Mouse (Mus musculus): ENCODE measurements around the gene Lcn12.

The Lcn12 gene

DNA sequence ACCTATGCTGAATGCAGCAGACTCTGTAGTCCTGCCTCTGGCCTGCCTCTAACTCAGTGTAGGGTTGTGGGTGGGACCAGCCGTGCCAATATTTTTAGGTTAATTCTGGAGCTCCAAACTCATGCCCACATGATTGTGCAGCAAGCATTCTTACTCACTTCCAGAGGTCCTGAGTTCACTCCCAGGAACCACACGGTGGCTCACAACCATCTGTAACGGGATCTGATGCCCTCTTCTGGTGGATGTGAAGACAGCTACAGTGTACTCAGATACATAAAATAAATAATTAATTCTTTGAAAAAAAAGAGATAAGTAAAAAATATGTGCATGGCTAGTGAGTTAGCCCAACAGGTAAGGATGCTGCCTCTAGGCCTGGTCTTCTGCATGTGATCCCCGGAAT lies 2.8 kb upstream of the Lcn12 start:
- DNase-seq (ENCODE audit: low read depth) = peak; percentile 87

DNA sequence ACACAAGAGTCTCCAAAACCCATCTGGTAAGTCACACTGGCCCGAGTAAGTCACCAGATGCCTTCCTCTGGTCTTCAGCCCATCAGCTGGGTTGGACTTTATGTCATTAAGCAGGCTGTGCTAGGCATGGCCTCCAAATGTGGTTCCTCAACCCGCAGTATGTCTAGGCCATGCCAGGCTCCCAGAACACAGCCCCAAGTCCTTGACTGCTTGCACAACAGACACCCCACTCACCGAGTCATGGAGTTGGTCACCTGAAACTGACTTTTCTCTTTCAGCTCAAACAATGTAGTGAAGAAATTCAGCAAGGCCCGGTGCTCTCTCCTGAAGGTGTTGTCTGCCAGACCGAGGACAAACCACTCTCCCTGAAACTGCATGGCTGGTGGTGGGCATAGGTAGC lies 723 bp downstream of the Lcn12 start:
- DNase-seq (ENCODE audit: low read depth) = no peak

DNA sequence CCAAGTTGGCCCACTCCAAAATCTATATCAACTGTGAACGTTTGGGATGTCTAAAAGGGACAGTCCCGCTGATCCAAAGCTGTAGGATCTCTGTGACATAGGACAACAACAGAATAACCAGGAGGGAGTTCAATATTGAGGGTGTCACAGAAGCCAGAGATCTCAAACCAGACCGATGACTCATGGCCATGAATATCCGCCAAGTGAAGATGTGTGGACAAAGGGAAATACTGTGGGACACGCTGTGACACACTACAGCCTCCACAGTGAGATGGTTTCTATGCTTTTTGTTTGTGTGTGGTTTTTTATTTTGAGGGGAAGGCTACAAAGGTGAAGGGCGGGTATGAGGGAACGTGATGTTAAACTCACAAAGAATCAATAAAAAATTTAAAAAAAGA lies 5.0 kb downstream of the Lcn12 start:
- peak; percentile 65 for DNase-seq (ENCODE audit: low read depth)

- DNase-seq (ENCODE audit: low read depth) = no peak
Observed at GRCm38 (mm10) chr2:25487965-25488670, 5.6 kb downstream of the Lcn12 start.

DNA sequence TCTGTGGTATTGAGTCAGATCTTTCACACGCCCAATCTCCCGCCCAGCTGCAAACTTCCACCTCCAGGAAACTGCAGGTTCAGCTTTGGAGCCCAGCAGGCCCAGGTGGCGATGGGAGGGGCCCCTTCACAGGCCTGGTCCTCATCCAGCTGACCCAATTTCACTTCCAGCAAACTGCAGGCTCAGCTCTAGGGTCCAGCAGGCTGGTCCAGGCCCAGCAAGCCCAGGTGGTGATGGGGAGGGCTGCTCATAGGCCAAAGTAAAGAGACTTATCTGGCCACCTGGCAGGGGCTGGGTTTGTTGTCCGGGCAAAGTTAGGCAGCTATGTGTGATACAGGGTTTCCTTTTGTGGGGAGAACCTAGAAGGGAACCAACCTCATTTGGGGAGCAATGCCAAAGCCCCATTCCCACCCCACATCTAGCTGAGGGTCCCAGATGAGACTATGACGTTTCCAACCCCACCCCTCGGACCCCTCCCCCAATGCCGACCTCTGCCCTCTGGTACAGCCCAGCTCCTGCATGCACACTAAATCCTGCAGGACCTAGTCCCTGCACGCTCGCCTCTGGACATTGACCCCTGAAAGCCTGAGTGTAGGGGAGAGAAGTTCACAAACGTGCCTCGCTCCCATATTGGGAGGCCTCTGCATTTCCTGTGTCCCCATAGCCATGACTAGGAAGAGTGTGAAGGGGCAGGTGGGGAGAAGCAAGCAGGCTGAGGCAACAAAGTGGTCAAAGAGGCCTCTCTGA lies 8.6 kb downstream of the Lcn12 start:
- no peak for DNase-seq (ENCODE audit: low read depth)

DNA sequence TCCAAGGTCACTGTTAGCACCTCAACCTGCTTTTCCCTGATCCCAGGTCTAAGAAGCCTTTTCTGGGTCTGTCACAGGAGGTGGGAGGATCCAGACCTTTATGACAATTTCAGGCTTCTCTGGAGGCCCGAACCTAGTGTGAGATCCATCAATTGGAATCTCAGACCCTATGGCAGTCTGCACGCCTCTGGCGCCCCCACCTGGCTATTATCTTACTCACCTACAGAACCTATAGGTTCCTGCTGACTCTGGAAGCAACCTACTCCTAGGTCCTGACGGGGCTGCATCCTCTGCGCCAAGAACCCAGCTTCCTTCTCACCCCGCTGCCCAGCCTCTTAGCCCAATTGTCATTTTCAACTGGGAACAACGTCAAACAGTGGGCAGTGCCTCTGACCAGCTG lies 10.7 kb downstream of the Lcn12 start:
- peak; percentile 85 for DNase-seq (ENCODE audit: low read depth)

- peak; percentile 83 for DNase-seq (ENCODE audit: low read depth)
Observed at GRCm38 (mm10) chr2:25480541-25480940, 13.2 kb downstream of the Lcn12 start.

- no peak for DNase-seq (ENCODE audit: low read depth)
Observed at GRCm38 (mm10) chr2:25479551-25480311, 14.0 kb downstream of the Lcn12 start.

GRCm38 (mm10) chr2:25477967-25478675 lies 15.6 kb downstream of the Lcn12 start:
- no peak for DNase-seq (ENCODE audit: low read depth)

- DNase-seq (ENCODE audit: low read depth) = no peak
Observed at GRCm38 (mm10) chr2:25477541-25477940, 16.2 kb downstream of the Lcn12 start.

DNA sequence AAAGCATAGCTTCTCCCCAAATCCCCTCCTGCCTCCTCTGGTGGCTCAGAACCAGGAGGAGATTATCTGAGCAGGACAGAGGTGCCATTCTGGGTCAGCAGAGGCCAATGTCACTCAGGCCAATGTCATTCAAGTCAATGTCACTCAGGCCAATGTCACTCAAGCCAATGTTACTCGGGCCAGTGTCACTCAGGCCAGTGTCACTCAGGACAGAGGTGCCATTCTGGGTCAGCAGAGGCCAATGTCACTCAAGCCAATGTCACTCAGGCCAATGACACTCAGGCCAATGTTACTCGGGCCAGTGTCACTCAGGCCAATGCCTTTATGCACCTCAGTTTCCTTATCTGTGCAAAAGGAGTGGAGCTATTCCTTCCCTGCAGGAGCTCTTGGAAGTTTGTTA lies 21.2 kb downstream of the Lcn12 start:
- DNase-seq (ENCODE audit: low read depth) = no peak

- DNase-seq (ENCODE audit: low read depth) = no peak
Observed at GRCm38 (mm10) chr2:25469969-25470368, 23.7 kb downstream of the Lcn12 start, which contains the start of gene Ptgds. Ptgds (minus strand) TSS chr2:25470046.

GRCm38 (mm10) chr2:25468962-25469915 lies 24.5 kb downstream of the Lcn12 start:
- DNase-seq (ENCODE audit: low read depth) = no peak

GRCm38 (mm10) chr2:25467606-25468303 lies 26.0 kb downstream of the Lcn12 start:
- DNase-seq (ENCODE audit: low read depth) = no peak

GRCm38 (mm10) chr2:25465816-25466635 lies 27.7 kb downstream of the Lcn12 start:
- peak; percentile 95 for DNase-seq (ENCODE audit: low read depth)

DNA sequence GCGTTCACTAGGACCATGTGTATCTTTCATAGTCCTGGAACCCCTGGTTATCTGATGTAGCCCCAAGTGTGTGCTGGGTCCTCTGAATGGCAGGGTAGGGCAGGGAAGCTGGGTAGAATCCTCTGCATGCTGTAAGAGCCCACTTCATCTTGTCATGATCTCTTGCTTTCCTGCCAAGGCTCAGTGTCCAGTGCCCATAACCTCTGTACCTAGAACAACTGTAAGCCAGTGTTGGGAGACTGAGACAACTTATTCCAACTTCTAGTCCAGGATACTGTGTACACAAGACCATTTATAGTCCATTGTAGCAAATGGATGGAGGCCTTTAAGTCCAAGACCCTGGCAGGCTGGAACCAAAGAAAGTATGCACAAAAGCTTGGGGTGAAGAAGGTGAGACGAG lies 28.5 kb downstream of the Lcn12 start:
- DNase-seq (ENCODE audit: low read depth) = no peak

DNA sequence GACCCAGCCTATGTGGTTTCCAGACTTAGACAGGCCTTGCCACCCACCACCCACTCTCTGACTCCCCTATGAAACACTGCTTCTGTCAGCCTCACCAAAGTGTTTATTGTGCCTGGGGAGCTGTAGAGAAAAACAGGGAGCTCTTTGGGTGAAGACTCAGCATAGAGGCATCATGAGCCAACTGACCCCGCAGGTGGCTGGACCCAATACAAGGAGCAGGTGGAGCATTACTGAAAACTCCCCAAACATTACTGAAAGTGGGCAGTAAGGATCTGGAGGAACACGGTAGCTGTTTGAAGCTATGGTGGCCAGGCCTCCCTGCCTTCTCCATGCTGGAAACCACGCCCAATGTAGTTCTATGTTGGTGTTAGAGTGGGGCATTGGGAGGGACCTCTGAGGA lies 30.1 kb downstream of the Lcn12 start:
- no peak for DNase-seq (ENCODE audit: low read depth)

DNA sequence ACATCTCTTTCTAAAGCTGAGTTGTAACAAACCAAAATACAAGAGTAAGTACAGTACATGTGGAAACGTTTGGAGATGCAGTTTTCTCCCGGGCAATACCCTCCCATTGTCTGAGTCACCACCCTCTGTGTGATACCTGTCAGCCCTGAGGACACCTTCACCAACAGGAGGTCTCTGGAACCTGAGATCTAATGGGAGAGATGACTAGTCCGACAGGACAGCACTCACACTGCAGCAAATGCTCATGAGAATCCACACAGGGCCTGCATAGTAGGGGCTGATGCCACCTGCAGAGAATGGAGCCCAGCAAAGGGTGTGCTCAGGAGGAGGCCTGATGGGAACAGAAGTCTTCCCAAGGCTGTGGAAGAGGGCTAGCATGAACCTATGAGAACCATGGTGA lies 32.3 kb downstream of the Lcn12 start:
- DNase-seq (ENCODE audit: low read depth) = no peak

DNA sequence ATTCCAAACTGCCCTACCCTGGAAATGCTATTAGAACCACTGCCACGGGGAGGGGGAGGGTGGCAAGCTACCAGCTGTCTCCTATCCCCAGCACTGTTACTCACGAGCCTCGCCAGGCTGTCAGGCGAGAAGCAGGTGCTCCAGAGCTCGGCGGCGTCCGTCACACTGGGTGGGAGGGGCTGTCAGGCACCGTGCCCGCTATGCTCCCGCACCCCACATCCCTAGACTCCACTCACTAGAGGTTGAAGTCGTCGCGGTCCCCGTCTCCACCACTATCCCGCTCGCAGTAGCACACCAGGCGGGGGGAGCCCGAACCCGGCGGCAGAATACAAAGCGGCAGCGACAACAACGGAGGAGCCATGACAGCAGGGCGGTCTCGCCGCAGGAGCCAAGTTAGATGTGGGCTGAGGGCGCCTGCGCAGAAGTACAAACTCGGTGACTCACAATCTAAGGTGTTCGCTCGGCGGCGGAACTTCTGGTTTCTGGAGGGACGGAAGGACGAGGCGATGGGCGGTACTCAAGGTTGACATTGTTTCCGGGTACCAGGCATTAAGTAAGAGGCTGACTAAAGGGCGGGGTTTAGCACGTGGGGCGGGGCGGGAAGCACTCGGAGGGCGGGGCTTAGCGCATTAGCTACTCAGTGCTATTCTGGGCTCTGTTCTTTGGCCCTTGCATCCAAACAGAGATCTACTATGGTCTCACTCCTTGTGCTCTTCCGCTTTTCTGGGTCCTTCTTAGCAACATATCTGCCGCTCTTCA lies 33.0 kb downstream of the Lcn12 start, which contains the start of gene Paxx:
Gene Paxx, minus strand, starts transcription at position 544 of the 759 bp plus-strand sequence.
- peak; percentile 100 for DNase-seq (ENCODE audit: low read depth)
